Mouse (Mus musculus) olfactory bulb, adult 2 months (tissue): ENCODE data around the gene Gpx5. TPM values are rescaled to one million over a fixed set of nuclear protein-coding genes. Genes with fewer than 3 reads are reported as not detected.
A peak's percentile ranks its signal among the peaks of the same experiment; 100 is the strongest.

ENCODE experiments used
- H3K27ac ChIP-seq: fragments of 200-500 bp; 2 replicates; pipeline ENCODE4 v1.5.1; 2012; ENCODE audit warnings: low read depth, low read length; ENCODE audit not compliant: insufficient read depth
- H3K4me1 ChIP-seq: fragments of 200-500 bp; 2 replicates; pipeline ENCODE4 v1.6.1; 2012; ENCODE audit warnings: low read length; ENCODE audit not compliant: control insufficient read depth, insufficient read depth
- H3K4me3 ChIP-seq: fragments of 200-500 bp; 2 replicates; pipeline ENCODE4 v1.5.1; 2012; ENCODE audit warnings: mild to moderate bottlenecking, low read depth, low read length, moderate library complexity; ENCODE audit not compliant: insufficient read depth
- CTCF ChIP-seq: fragments of 200-500 bp; IDR thresholded peaks from 2 replicates; pipeline ENCODE4 v1.5.1; 2012; ENCODE audit warnings: low read depth, mild to moderate bottlenecking, low read length, moderate library complexity; ENCODE audit not compliant: insufficient read depth
- POLR2A ChIP-seq: fragments of 200-500 bp; IDR thresholded peaks from 2 replicates; pipeline ENCODE4 v1.6.1; 2012; ENCODE audit warnings: mild to moderate bottlenecking, low read depth, low read length, moderate library complexity; ENCODE audit not compliant: insufficient read depth
- WGBS: fragments of 180-500 bp; shearing (Covaris S2); methylation state at CpG from one replicate; pipeline ENCODE4 v1.1.7; 2018; 5-methylcytosine and 5-hydroxymethylcytosine counted together
- polyA plus RNA-seq: library from polyadenylated mRNA; stranded (reverse); fragments of >200 nt; gene quantifications from 2 replicates; pipeline ENCODE4 v1.2.4, GENCODE M21; 2012; ENCODE audit warnings: low replicate concordance; ENCODE audit not compliant: missing spikeins, insufficient read depth, insufficient read length

The Gpx5 gene
- not detected in 2 replicates for polyA plus RNA-seq

GRCm38 (mm10) chr13:21292631-21293030, at the start of gene Gpx5:
Gene Gpx5, minus strand, starts transcription at chr13:21292731.
- Histone ChIP-seq H3K4me1 (no peaks in the 10 kb centered on the region), H3K4me3 (no peak within 1 kb of the TSS), H3K27ac (no peak within 1 kb of the TSS)
- WGBS, result 96% methylated on average over 6 of the region's 6 CpGs
- no peak for TF ChIP-seq POLR2A
- TF ChIP-seq CTCF, result no peak

- Histone ChIP-seq H3K4me1 (peaks cover 5% of the 10 kb centered on the region), H3K4me3 (peak overlapping the region; percentile 36), H3K27ac (no peak overlapping the region)
- TF ChIP-seq POLR2A (no peak), CTCF (no peak)
- under 1% methylated on average over 9 of the region's 9 CpGs for WGBS
Observed at GRCm38 (mm10) chr13:21327424-21327823, 34.9 kb upstream of the Gpx5 start.

- WGBS, result 1% methylated on average over 24 of the region's 24 CpGs
- TF ChIP-seq POLR2A (no peak), CTCF (peak; percentile 87)
- peak overlapping the region; percentile 56 for H3K4me3 ChIP-seq
- peaks cover 9% of the 10 kb centered on the region for H3K4me1 ChIP-seq
- H3K27ac ChIP-seq, result no peak overlapping the region
Observed at GRCm38 (mm10) chr13:21326657-21327211, 34.2 kb upstream of the Gpx5 start.

DNA sequence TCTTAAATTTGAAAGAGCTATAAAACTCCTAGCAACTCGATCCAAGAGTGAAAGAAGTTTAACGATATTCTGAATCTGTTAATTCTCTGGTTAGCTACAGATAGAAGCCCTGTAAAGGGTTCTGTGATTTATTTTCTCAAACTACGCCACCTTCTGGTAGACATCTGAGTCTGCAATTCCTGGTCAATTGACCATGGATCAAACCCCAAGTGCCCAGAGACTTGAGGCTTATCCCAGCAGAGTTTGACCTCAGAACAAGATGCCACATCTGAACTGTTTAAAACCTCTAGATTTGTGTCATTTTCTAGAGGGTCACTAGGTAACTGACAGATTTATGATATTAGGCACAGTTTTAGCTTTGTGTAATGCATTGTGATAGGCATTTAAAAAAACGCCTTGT, 33.7 kb upstream of the Gpx5 start:
- Histone ChIP-seq H3K4me3 (no peak overlapping the region), H3K4me1 (peaks cover 9% of the 10 kb centered on the region), H3K27ac (no peak overlapping the region)
- WGBS, result 8% methylated on average over 4 of the region's 4 CpGs
- TF ChIP-seq CTCF, result no peak

- no peak for TF ChIP-seq POLR2A
- Histone ChIP-seq H3K27ac (no peak overlapping the region), H3K4me1 (peaks cover 9% of the 10 kb centered on the region), H3K4me3 (no peak overlapping the region)
- WGBS, result 70% methylated on average over 6 of the region's 6 CpGs
Observed at GRCm38 (mm10) chr13:21323405-21323804, 30.9 kb upstream of the Gpx5 start.

DNA sequence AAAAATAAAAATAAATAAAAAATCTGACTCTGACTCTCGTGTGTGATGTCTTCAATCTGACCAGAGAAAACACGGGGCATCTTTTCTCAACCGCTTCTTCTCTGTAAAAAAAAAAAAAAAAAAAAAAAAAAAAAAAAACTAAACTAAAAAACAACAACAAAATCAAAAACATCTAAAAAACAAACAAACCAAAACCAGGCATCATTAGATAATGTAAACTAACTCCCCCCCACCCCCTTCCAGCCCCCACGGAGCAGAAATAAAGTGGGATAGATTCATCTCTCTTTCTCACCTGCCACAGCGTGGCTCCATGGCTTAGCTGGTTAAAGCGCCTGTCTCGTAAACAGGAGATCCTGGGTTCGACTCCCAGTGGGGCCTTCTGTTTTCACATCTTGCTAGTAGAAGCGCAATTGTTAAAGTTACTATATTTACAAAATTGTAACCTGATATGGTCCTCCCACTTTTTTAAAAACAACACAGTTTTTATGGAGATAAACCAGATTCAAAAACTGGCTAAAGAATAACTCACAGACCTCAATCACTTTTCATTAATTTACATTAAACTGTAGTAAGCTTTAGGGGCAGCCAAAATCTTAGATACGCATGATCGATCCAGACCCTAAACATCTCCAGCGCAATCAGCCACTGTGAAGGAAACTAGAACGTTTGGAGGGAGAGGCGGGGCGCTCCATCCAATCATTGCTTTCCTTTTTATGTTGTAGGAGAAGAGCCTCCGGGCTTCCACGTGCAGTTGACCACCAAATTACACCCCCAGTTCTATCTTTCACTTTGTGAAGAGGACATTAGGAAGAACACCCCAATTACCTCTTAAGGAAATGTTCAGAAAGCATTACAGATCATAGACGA, 30.2 kb upstream of the Gpx5 start:
- WGBS, result 20% methylated on average over 18 of the region's 18 CpGs
- Histone ChIP-seq H3K27ac (no peak overlapping the region), H3K4me3 (no peak overlapping the region), H3K4me1 (peaks cover 9% of the 10 kb centered on the region)
- TF ChIP-seq CTCF (no peak), POLR2A (no peak)

- H3K4me3 ChIP-seq, result peak overlapping the region; percentile 27
- TF ChIP-seq CTCF, result no peak
- TF ChIP-seq POLR2A, result no peak
- WGBS, result 15% methylated on average over 18 of the region's 18 CpGs
- H3K27ac ChIP-seq, result no peak overlapping the region
- H3K4me1 ChIP-seq, result peaks cover 6% of the 10 kb centered on the region; the same call in 1 of the 2 replicates
Observed at GRCm38 (mm10) chr13:21321890-21322494, 29.5 kb upstream of the Gpx5 start.

GRCm38 (mm10) chr13:21320262-21320661, 27.7 kb upstream of the Gpx5 start:
- TF ChIP-seq CTCF (no peak), POLR2A (no peak)
- no peak overlapping the region for H3K27ac ChIP-seq
- H3K4me3 ChIP-seq, result no peak overlapping the region
- H3K4me1 ChIP-seq, result peaks cover 4% of the 10 kb centered on the region; the same call in 1 of the 2 replicates
- WGBS, result 88% methylated on average over 3 of the region's 3 CpGs

DNA sequence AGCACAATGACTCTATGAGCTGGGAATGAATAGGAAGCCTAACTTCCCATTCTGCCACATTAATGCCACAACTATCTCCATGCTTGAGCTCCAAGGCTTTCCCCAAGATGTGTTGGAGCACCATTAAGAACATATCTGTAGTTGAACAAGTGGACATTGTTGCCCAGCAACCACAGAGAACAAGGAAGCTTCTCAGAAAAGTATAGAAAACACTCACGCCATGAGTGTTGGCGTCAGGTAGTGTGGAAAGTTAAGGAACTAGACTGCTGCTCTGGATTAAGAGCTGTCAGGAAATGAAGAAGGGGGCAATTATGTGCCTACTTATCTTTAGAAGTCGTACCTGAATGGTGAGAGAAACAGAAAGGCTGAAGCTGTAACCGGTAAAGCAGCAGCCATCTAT, 21.4 kb upstream of the Gpx5 start:
- WGBS, result 88% methylated on average over 4 of the region's 4 CpGs
- no peak for TF ChIP-seq POLR2A
- no peak for TF ChIP-seq CTCF
- H3K4me3 ChIP-seq, result no peak overlapping the region
- no peaks in the 10 kb centered on the region for H3K4me1 ChIP-seq
- no peak overlapping the region for H3K27ac ChIP-seq
